Mouse (Mus musculus) spleen, postnatal 36 days (tissue): ENCODE measurements at regions not wholly inside any gene's neighbourhood (a gene's known extent, or its start where the extent isn't known, plus 50 kb on each side); places are given as distances from the start of the nearest gene placed in this dataset.

Experiments
- DNase-seq, 2 experiments: peaks; one replicate each; pipeline ENCODE4 v3.0.0; 2022; ENCODE audit warnings: low spot score in 2 of 2, mixed read lengths in 1 of 2

GRCm38 (mm10) chr4:47622851-47623743 lies 148.6 kb downstream of the Sec61b start:
- DNase-seq, result no peak

- no peak for DNase-seq
Observed at GRCm38 (mm10) chr4:47630006-47630405, 155.5 kb downstream of the Sec61b start.

DNA sequence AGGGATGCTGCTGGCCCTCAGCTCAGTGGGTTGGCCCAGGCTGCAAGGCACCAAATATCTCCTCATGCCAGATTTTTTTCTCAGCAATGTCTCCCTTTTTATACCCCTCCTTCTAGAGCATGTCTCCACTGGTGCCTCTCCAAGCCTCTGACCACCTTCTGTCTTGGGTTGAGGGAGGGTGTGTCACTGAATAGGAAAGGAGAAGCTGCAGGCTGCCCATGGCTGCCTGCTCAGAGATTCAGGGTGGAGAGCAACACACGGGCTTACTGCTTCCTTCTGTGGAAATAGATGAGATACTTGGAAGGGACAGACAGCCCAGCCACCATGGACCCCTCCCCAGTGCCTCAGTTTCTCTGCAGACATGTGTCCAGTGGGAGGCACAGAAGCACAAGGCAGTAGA lies 156.0 kb downstream of the Sec61b start:
- no peak for DNase-seq

GRCm38 (mm10) chr4:47638876-47639494 lies 164.5 kb downstream of the Sec61b start:
- DNase-seq, result no peak

- no peak for DNase-seq
Observed at GRCm38 (mm10) chr4:47645093-47645492, 170.6 kb downstream of the Sec61b start.

- DNase-seq, result no peak
Observed at GRCm38 (mm10) chr4:47648701-47649100, 174.2 kb downstream of the Sec61b start.

DNA sequence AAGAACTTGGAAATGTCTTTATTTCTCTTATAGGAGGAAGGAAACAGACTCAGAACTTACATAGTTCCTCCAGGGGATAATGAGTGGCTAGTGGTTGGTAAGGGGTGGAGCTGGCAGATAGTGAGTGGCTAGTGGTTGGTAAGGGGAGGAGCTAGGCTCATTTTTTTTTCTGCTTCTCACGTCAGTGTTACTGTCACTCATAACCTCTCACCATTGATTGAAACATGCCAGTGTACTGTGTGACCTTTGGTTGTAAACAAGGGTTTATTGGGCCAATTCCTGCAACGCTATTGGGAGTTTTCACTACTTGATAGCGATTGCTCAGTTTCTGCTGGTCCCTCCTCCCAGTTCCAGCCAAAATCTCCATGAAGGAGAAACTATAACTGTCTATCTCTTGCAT lies 175.5 kb downstream of the Sec61b start:
- DNase-seq, result no peak

- DNase-seq, result no peak
Observed at GRCm38 (mm10) chr4:47651521-47651920, 177.1 kb downstream of the Sec61b start.

DNA sequence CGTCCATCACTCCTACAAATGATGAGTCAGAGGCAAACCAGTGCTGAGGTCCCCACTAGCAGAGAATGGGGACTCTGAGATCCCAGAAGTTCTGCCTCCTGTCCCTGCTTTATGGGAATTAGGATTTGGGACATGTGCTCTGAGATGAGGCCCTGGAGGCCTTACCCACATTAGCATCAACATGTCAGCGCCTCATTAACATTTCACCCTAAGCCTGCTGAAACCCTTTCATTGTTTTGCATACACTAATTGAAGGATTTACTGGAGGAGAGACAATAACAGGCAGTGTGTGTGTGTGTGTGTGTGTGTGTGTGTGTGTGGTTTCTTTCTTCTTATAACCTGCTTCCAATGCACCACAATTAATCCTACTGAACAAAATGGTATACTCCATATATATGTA lies 178.7 kb downstream of the Sec61b start:
- no peak for DNase-seq

- DNase-seq, result no peak
Observed at GRCm38 (mm10) chr4:47669519-47669918, 195.1 kb downstream of the Sec61b start.

GRCm38 (mm10) chr4:47670476-47670875 lies 196.0 kb downstream of the Sec61b start:
- no peak for DNase-seq

GRCm38 (mm10) chr4:47671362-47671761 lies 196.9 kb downstream of the Sec61b start:
- no peak for DNase-seq

DNA sequence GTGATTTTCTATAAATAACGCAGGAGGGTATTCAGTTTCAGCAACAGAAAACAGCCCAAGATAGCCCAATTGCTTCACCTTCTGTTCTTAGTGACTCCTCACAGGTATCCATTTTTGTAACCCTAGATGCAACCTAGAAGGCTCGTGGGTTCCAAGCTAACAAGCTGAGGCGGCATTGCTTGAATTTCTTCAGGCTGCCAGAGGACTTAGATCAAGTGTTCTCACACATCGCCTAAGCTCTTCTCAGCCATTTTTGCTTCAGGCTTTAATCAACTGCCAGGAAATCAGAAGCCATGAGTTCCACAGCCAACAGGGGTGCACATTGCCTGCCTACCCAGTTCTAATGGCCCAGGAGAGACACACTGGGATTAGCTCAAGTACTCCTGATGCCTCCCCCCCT lies 206.7 kb downstream of the Sec61b start:
- no peak for DNase-seq

DNA sequence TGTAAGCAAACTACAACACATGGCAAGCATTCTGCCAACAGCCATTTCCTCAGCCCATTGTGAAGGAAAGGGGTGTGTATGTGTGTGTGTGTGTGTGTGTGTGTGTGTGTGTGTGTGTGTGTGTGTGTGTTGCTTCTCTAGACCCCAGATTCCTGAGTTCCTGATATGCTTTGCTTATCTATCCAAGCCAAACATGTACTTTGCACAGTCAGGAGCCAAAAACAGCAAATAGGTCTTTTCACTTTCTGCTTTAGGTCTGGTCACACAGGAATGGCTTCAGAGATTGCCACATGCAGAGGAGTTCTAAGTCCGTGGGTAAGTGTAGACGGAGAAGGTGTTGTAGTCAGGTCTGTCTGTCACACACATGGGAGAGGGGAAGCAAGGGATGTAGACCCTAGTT lies 216.7 kb downstream of the Sec61b start:
- no peak for DNase-seq

GRCm38 (mm10) chr4:47692654-47693053 lies 218.2 kb downstream of the Sec61b start:
- DNase-seq, result no peak

- DNase-seq, result no peak
Observed at GRCm38 (mm10) chr4:47693221-47693620, 218.8 kb downstream of the Sec61b start.

GRCm38 (mm10) chr4:47697071-47697470 lies 222.6 kb downstream of the Sec61b start:
- no peak for DNase-seq

- no peak for DNase-seq
Observed at GRCm38 (mm10) chr4:47698514-47698913, 224.1 kb downstream of the Sec61b start.

- no peak for DNase-seq
Observed at GRCm38 (mm10) chr4:47698926-47699325, 224.5 kb downstream of the Sec61b start.

DNA sequence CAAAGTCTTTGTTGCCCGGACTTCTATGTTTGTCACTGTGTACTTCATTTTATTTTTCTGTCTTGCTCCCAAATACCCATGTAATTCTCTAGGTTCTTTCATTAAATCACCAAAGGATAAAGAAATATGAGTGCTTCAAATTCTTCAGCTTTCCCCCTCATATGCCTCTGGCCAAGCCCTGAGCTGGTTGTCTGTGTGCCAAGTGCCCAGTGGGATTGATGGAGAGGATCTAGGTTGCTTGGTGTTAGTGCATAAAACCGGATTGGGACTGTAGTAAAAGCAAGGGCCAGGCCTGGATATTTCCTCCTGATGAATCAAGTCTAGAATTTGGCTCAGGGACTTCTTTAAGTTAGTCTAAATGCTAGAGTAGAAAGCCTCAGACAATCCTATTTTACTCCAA lies 229.0 kb downstream of the Sec61b start:
- no peak for DNase-seq

DNA sequence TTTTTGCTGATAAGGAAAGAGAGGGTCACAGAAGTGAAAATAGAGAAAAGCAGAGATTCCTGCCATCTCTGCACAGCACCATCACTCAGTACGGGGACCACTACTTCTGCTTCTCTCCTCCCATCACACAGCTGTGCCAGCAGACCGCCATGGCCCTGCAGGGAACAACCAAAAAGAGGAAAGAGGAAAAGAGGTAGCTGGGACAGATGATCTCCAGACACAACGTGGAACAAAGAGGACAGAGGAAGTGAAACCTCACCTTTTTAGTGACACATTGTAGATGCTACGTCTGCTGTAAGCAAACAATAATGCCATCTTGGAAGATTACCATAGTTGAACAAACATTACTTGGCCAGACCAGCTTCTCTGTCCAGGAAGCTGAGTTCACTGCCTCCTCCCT lies 230.1 kb downstream of the Sec61b start:
- DNase-seq, result peak; percentile 8 to 9

GRCm38 (mm10) chr4:47707966-47708365 lies 233.5 kb downstream of the Sec61b start:
- DNase-seq, result no peak

DNA sequence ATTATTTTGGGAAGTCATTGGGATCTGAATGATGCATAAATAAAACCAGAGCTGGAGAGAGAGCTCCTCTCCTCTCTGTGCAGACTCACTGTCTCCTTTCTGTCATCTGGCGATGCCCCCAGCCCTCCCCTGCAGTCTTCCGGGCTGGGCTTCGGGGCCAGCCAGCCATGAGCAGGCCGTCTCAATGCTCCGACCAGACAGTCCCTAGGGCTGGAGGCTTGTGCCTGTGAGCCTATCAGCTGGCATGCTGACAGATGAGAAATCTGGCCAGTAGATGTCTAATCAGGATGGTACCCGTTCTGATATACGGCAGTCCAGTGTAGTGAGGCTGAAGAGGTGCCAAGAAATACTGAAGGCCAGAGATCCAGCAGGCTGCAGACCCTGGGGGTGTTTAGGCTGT lies 238.9 kb downstream of the Sec61b start:
- no peak for DNase-seq
